Mouse (Mus musculus): ENCODE data around the gene Efcab11.

GRCm38 (mm10) chr12:99699379-99700023 is 184.7 kb downstream of the Efcab11 start:
- TF ChIP-seq CTCF (IDR thresholded peaks at IDR 0.05) (no peak), POLR2A (IDR thresholded peaks at IDR 0.05; ENCODE audit: insufficient read depth, low read depth, low read length) (no peak)

Measured in heart, adult 2 months (tissue).